Mouse (Mus musculus): Measurements from ENCODE around the gene Ntrk1.

- no peak for TF ChIP-seq POLR2A (IDR thresholded peaks at IDR 0.05; ENCODE audit: insufficient read depth, low read depth, low read length)
- no peak for TF ChIP-seq CTCF (IDR thresholded peaks at IDR 0.05; ENCODE audit: insufficient read depth, low read depth, low read length)
Measured at GRCm38 (mm10) chr3:87753829-87754228, 41.1 kb downstream of the Ntrk1 start.

Data from olfactory bulb, adult 2 months (tissue).